Mouse (Mus musculus) midbrain, embryonic 13.5 days (tissue): Measurements from ENCODE around the gene Atf7ip. TPM values are rescaled to one million over a fixed set of nuclear protein-coding genes. Genes with fewer than 3 reads are reported as not detected.
A peak's percentile ranks its signal among the peaks of the same experiment; 100 is the strongest.

ENCODE experiments used
- ATAC-seq: fragments of 200-750 bp; cut with Nextera tagmentation; 2 replicates; pipeline ENCODE4 v1.8.0; 2017; ENCODE audit warnings: mild to moderate bottlenecking, moderate TSS enrichment, moderate library complexity
- H3K27ac ChIP-seq: fragments of 300-500 bp; sonication (generic); 2 replicates; pipeline ENCODE4 v1.5.1; 2015; ENCODE audit warnings: inconsistent platforms, mild to moderate bottlenecking, moderate library complexity
- H3K27me3 ChIP-seq: fragments of 300-500 bp; sonication (generic); 2 replicates; pipeline ENCODE4 v1.6.1; 2015; ENCODE audit warnings: mild to moderate bottlenecking, inconsistent platforms
- H3K36me3 ChIP-seq: fragments of 300-500 bp; sonication (generic); 2 replicates; pipeline ENCODE4 v1.6.1; 2015; ENCODE audit warnings: mild to moderate bottlenecking, inconsistent platforms
- H3K4me1 ChIP-seq: fragments of 300-500 bp; sonication (generic); replicated peaks from 2 replicates; pipeline ENCODE4 v1.6.1; 2015; ENCODE audit warnings: inconsistent platforms
- H3K4me2 ChIP-seq: fragments of 300-500 bp; sonication (generic); replicated peaks from 2 replicates; pipeline ENCODE4 v1.6.1; 2015; ENCODE audit warnings: moderate library complexity, mild to moderate bottlenecking, inconsistent platforms
- H3K4me3 ChIP-seq: fragments of 300-500 bp; sonication (generic); replicated peaks from 2 replicates; pipeline ENCODE4 v1.5.1; 2015; ENCODE audit warnings: mild to moderate bottlenecking, inconsistent platforms
- H3K9ac ChIP-seq: fragments of 300-500 bp; sonication (generic); replicated peaks from 2 replicates; pipeline ENCODE4 v1.6.1; 2015; ENCODE audit warnings: mild to moderate bottlenecking, inconsistent platforms
- H3K9me3 ChIP-seq: fragments of 300-500 bp; sonication (generic); 2 replicates; pipeline ENCODE4 v1.6.1; 2016; ENCODE audit warnings: mild to moderate bottlenecking, inconsistent platforms
- WGBS: fragments of 180-500 bp; shearing (Covaris S2); methylation state at CpG from one replicate; pipeline ENCODE4 v1.1.7; 2015; 5-methylcytosine and 5-hydroxymethylcytosine counted together
- polyA plus RNA-seq: library from polyadenylated mRNA; unstranded; fragments of >200 nt; fragmentation: Nextera tagmentation; extraction: Ambion mirVana; gene quantifications from 2 replicates; pipeline ENCODE4 v1.2.1, GENCODE M21; 2015

Gene Atf7ip
- polyA plus RNA-seq, 1 experiment from 2014 or later = 49.9 TPM

- Histone ChIP-seq H3K4me1 (no peaks in the 10 kb centered on the region), H3K9ac (no peak overlapping the region), H3K27me3 (no peaks in the 10 kb centered on the region), H3K36me3 (peaks cover 84% of the 10 kb centered on the region), H3K4me3 (no peak overlapping the region), H3K4me2 (no peak overlapping the region), H3K27ac (no peak overlapping the region), H3K9me3 (no peaks in the 10 kb centered on the region)
- WGBS = 84% methylated on average over 7 of the region's 7 CpGs
- ATAC-seq = no peak
Measured at GRCm38 (mm10) chr6:136602601-136603000, 96.6 kb downstream of the Atf7ip start.

- no peak overlapping the region for H3K4me2 ChIP-seq
Measured at GRCm38 (mm10) chr6:136611351-136612215, 105.6 kb downstream of the Atf7ip start.

GRCm38 (mm10) chr6:136612312-136612711 is 106.3 kb downstream of the Atf7ip start:
- H3K9me3 ChIP-seq = no peaks in the 10 kb centered on the region
- ATAC-seq = no peak
- peaks cover 39% of the 10 kb centered on the region for H3K36me3 ChIP-seq
- no peak overlapping the region for H3K4me2 ChIP-seq
- no peak overlapping the region for H3K9ac ChIP-seq
- no peak overlapping the region for H3K4me3 ChIP-seq
- 95% methylated on average over 3 of the region's 3 CpGs for WGBS
- H3K27me3 ChIP-seq = no peaks in the 10 kb centered on the region
- no peak overlapping the region for H3K27ac ChIP-seq
- H3K4me1 ChIP-seq = no peaks in the 10 kb centered on the region

More at GRCm38 (mm10) chr6:136611351-136612215, 105.6 kb downstream of the Atf7ip start:
- no peak for ATAC-seq
- Histone ChIP-seq H3K4me1 (no peaks in the 10 kb centered on the region), H3K36me3 (peaks cover 45% of the 10 kb centered on the region), H3K27ac (no peak overlapping the region), H3K4me3 (no peak overlapping the region), H3K9ac (no peak overlapping the region), H3K27me3 (no peaks in the 10 kb centered on the region), H3K9me3 (no peaks in the 10 kb centered on the region)
- 98% methylated on average over 17 of the region's 17 CpGs for WGBS

GRCm38 (mm10) chr6:136614156-136614555 is 108.2 kb downstream of the Atf7ip start:
- H3K4me1 ChIP-seq = no peaks in the 10 kb centered on the region
- no peak overlapping the region for H3K4me3 ChIP-seq
- no peak overlapping the region for H3K4me2 ChIP-seq
- 90% methylated on average over 3 of the region's 3 CpGs for WGBS
- H3K36me3 ChIP-seq = peaks cover 23% of the 10 kb centered on the region
- no peak; the same call in 1 of the 2 replicates for ATAC-seq
- no peak overlapping the region for H3K27ac ChIP-seq
- H3K9me3 ChIP-seq = no peaks in the 10 kb centered on the region
- H3K9ac ChIP-seq = no peak overlapping the region
- no peaks in the 10 kb centered on the region for H3K27me3 ChIP-seq

- H3K27me3 ChIP-seq = no peaks in the 10 kb centered on the region
- no peak overlapping the region for H3K27ac ChIP-seq
- no peak overlapping the region for H3K4me2 ChIP-seq
- 50% methylated on average over 17 of the region's 17 CpGs for WGBS
- H3K9me3 ChIP-seq = no peaks in the 10 kb centered on the region
- no peak overlapping the region for H3K9ac ChIP-seq
- peak; percentile 55; the same call in 1 of the 2 replicates for ATAC-seq
- H3K4me1 ChIP-seq = no peaks in the 10 kb centered on the region
- H3K36me3 ChIP-seq = no peaks in the 10 kb centered on the region
- no peak overlapping the region for H3K4me3 ChIP-seq
Measured at GRCm38 (mm10) chr6:136620361-136621139, 114.6 kb downstream of the Atf7ip start.

- Histone ChIP-seq H3K4me2 (no peak overlapping the region), H3K9me3 (no peaks in the 10 kb centered on the region), H3K27ac (no peak overlapping the region), H3K4me3 (no peak overlapping the region), H3K9ac (no peak overlapping the region), H3K36me3 (no peaks in the 10 kb centered on the region), H3K4me1 (0 out of 2 replicates have a peak, but pooled peaks cover 3% of the 10 kb centered on the region), H3K27me3 (peaks cover 3% of the 10 kb centered on the region; the same call in 1 of the 2 replicates)
- no peak for ATAC-seq
- WGBS = 90% methylated on average over 12 of the region's 12 CpGs
Measured at GRCm38 (mm10) chr6:136625421-136625820, 119.5 kb downstream of the Atf7ip start.

GRCm38 (mm10) chr6:136629639-136630038 is 123.7 kb downstream of the Atf7ip start:
- H3K4me3 ChIP-seq = no peak overlapping the region
- H3K4me1 ChIP-seq = 0 out of 2 replicates have a peak, but pooled peaks cover 3% of the 10 kb centered on the region
- no peak overlapping the region for H3K27ac ChIP-seq
- WGBS = 88% methylated on average over 5 of the region's 5 CpGs
- no peaks in the 10 kb centered on the region for H3K9me3 ChIP-seq
- H3K9ac ChIP-seq = no peak overlapping the region
- no peak for ATAC-seq
- H3K27me3 ChIP-seq = peaks cover 8% of the 10 kb centered on the region; the same call in 1 of the 2 replicates
- H3K36me3 ChIP-seq = no peaks in the 10 kb centered on the region
- no peak overlapping the region for H3K4me2 ChIP-seq

GRCm38 (mm10) chr6:136631519-136631918 is 125.6 kb downstream of the Atf7ip start:
- no peaks in the 10 kb centered on the region for H3K36me3 ChIP-seq
- 0 out of 2 replicates have a peak, but pooled peaks cover 3% of the 10 kb centered on the region for H3K4me1 ChIP-seq
- H3K27ac ChIP-seq = no peak overlapping the region
- ATAC-seq = no peak
- no peak overlapping the region for H3K4me3 ChIP-seq
- peaks cover 8% of the 10 kb centered on the region; the same call in 1 of the 2 replicates for H3K27me3 ChIP-seq
- no peak overlapping the region for H3K9ac ChIP-seq
- H3K4me2 ChIP-seq = no peak overlapping the region
- WGBS = 92% methylated on average over 8 of the region's 8 CpGs
- H3K9me3 ChIP-seq = no peaks in the 10 kb centered on the region

- Histone ChIP-seq H3K36me3 (no peaks in the 10 kb centered on the region), H3K4me2 (no peak overlapping the region), H3K9ac (no peak overlapping the region), H3K27me3 (peaks cover 8% of the 10 kb centered on the region; the same call in 1 of the 2 replicates), H3K9me3 (no peaks in the 10 kb centered on the region), H3K27ac (no peak overlapping the region), H3K4me1 (0 out of 2 replicates have a peak, but pooled peaks cover 3% of the 10 kb centered on the region), H3K4me3 (no peak overlapping the region)
- no peak for ATAC-seq
- 91% methylated on average over 13 of the region's 13 CpGs for whole genome bisulfite sequencing
Measured at GRCm38 (mm10) chr6:136631945-136632534, 126.1 kb downstream of the Atf7ip start.

- no peak for ATAC-seq
Measured at GRCm38 (mm10) chr6:136633154-136633553, 127.2 kb downstream of the Atf7ip start.

GRCm38 (mm10) chr6:136633719-136634118 is 127.8 kb downstream of the Atf7ip start:
- no peak for ATAC-seq
- Histone ChIP-seq H3K4me1 (0 out of 2 replicates have a peak, but pooled peaks cover 3% of the 10 kb centered on the region), H3K36me3 (no peaks in the 10 kb centered on the region), H3K4me3 (no peak overlapping the region), H3K9me3 (no peaks in the 10 kb centered on the region), H3K27ac (no peak overlapping the region), H3K9ac (no peak overlapping the region), H3K27me3 (0 out of 2 replicates have a peak, but pooled peaks cover 5% of the 10 kb centered on the region), H3K4me2 (no peak overlapping the region)
- 82% methylated on average over 6 of the region's 6 CpGs for WGBS

More at GRCm38 (mm10) chr6:136633154-136633553, 127.2 kb downstream of the Atf7ip start:
- no peak overlapping the region for H3K4me2 ChIP-seq
- no peaks in the 10 kb centered on the region for H3K9me3 ChIP-seq
- H3K4me1 ChIP-seq = 0 out of 2 replicates have a peak, but pooled peaks cover 3% of the 10 kb centered on the region
- WGBS = 91% methylated on average over 3 of the region's 3 CpGs
- no peak overlapping the region for H3K4me3 ChIP-seq
- 0 out of 2 replicates have a peak, but pooled peaks cover 5% of the 10 kb centered on the region for H3K27me3 ChIP-seq
- H3K9ac ChIP-seq = no peak overlapping the region
- H3K36me3 ChIP-seq = no peaks in the 10 kb centered on the region
- no peak overlapping the region for H3K27ac ChIP-seq
